Mouse (Mus musculus): ENCODE results near the gene Dck. TPM values are rescaled to one million over a fixed set of nuclear protein-coding genes. Genes with fewer than 3 reads are reported as not detected.

Dck gene
- polyA plus RNA-seq, 1 experiment from 2014 or later: 27.6 TPM

DNA sequence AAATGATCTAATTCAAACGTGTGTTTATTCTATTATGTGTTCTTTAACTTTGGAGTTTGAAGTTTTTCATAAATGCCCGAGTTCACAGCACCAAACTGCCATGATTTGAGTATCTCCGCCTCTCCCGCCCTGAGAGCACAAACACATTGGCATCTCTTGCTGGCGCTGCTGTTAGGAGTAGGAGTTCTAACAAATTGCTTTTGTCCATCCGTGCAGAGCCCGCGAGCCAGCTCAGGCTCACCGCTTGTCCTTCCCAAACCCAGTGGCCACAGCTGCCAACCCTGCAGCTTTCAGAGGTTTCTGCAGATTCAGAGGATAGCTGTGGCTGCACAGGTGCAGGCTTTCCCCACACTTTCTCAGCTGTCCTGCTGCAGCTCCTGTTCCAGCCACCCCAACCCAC is 42.5 kb downstream of the Dck start:
- Histone ChIP-seq H3K36me3 (ENCODE audit: inconsistent target) (no peaks in the 10 kb centered on the region), H3K4me3 (ENCODE audit: inconsistent target) (no peak overlapping the region), H3K79me2 (ENCODE audit: inconsistent target) (no peaks in the 10 kb centered on the region), H3K27ac (no peak overlapping the region)
- 52% methylated on average over 9 of the region's 9 CpGs for WGBS (ENCODE audit: missing documents)

DNA sequence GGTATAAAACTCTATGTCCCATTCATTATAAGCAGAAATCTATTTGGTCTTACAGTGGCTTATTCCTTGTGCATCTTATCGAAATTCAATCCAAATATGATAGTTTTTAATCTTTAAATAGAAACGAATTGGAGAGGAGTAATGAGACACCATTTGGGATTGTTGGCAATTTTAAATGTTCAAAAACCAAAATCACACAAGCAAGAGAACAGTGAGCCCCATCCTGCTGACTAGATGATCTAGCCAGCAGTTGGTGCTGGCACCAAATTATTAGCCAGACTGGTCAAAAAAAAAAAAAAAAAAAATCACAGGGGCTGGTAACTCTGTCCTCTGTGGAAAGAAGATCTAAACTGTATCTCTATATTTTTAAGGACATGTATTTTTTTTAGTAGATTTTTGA is 48.4 kb downstream of the Dck start:
- H3K79me2 ChIP-seq (ENCODE audit: inconsistent target): no peaks in the 10 kb centered on the region
- WGBS (ENCODE audit: missing documents): 96% methylated on average over 2 of the region's 2 CpGs
- H3K36me3 ChIP-seq (ENCODE audit: inconsistent target): no peaks in the 10 kb centered on the region
- H3K27ac ChIP-seq: no peak overlapping the region
- H3K4me3 ChIP-seq (ENCODE audit: inconsistent target): no peak overlapping the region

DNA sequence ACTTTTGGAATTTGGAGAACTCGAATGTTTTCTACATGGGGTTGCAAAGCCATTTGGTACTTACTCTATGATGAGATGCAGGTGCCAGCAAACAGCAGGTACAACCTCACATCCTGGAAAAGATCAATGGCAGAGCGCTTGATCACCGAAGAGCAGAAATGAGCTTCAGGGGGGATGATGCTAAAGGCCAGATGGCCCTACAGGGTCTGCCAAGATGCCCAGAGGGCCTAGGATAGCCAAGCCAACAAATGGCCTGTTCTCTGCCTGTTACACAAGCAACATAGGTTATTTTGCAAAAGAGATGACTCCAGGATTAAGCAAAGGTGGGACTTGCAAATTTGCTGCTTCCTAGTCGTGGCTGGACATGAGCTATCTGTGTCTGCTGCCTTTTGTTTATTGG is 49.8 kb downstream of the Dck start:
- Histone ChIP-seq H3K4me3 (ENCODE audit: inconsistent target) (no peak overlapping the region), H3K79me2 (ENCODE audit: inconsistent target) (no peaks in the 10 kb centered on the region), H3K36me3 (ENCODE audit: inconsistent target) (no peaks in the 10 kb centered on the region), H3K27ac (no peak overlapping the region)
- WGBS (ENCODE audit: missing documents): 90% methylated on average over 4 of the region's 4 CpGs

DNA sequence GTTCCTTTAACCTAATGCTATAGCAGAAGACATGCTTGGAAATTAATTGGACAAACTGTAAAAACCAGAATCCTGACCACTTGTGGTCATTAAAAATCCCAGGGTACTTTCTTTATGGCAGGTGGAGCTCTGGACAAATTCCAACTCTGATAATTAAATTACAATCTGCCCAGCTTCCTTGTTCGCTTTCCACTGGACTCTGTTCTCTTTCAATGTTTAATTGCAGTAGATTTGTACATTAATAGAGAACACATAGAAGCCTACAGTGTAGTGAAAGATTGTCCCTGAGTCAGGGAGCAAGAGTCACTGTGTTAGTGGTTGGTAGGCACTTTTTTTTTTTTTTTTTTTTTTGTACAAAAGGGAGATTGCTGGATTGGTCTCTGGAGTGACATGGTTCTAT is 56.7 kb downstream of the Dck start:
- 100% methylated on average over 1 of the region's 1 CpGs for WGBS (ENCODE audit: missing documents)
- Histone ChIP-seq H3K4me3 (ENCODE audit: inconsistent target) (no peak overlapping the region), H3K27ac (no peak overlapping the region), H3K36me3 (ENCODE audit: inconsistent target) (no peaks in the 10 kb centered on the region), H3K79me2 (ENCODE audit: inconsistent target) (no peaks in the 10 kb centered on the region)

DNA sequence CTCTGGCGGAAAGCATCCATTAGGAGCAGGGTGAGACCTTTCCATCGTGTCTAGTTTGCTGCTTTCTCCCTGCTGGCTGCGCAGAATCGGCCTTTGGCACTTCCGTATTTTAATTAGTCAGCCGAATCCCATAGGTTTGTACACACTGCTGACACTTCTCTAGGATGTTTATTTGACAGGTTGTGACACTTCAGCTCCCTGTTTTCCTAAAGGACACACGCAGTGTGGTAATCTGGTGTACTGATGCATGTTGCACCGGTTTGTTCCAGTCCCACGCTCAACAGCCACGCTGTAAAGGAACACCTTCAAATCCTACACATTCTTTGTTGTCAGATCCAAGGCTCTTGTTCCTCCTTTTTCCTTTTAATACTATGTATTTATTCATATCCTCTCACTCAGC is 60.0 kb downstream of the Dck start:
- Histone ChIP-seq H3K27ac (no peak overlapping the region), H3K4me3 (ENCODE audit: inconsistent target) (no peak overlapping the region), H3K79me2 (ENCODE audit: inconsistent target) (no peaks in the 10 kb centered on the region), H3K36me3 (ENCODE audit: inconsistent target) (no peaks in the 10 kb centered on the region)
- 91% methylated on average over 10 of the region's 10 CpGs for WGBS (ENCODE audit: missing documents)

DNA sequence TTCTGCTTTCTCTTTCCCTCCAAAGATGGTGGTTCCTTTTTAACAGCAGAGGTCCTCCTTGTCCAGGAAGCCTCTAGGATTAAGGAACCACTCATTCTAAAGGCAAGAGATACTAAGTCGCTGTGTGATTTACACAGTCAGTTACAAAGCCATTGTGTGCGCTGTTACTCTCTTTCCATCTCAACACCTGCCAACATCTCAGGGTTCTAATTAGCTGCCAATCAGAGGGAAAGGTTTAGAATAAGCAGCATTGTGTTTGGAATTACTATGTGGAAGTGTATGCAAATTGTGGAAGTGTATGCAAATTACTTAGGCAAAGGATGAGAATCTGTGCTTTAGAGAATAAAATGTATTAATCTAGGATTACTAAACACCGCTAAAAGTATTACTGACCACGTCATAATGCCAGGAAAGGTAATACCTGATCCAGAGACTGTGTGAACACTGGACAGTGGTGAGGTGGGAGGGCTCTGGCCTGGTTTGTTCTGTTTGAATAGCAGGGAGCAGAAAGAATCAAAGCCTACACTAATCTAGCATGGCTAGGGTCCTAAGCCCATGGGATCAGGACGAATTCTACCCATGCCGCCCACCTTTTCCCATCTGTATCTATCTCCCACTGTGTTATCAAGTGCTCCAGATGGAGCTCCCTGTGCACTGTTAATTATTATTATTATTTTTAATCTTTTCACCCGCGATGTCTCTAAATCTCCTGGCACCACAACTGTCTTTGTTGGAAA is 65.2 kb downstream of the Dck start:
- Histone ChIP-seq H3K4me3 (ENCODE audit: inconsistent target) (no peak overlapping the region), H3K36me3 (ENCODE audit: inconsistent target) (no peaks in the 10 kb centered on the region), H3K27ac (no peak overlapping the region), H3K79me2 (ENCODE audit: inconsistent target) (no peaks in the 10 kb centered on the region)
- WGBS (ENCODE audit: missing documents): 90% methylated on average over 7 of the region's 8 CpGs

DNA sequence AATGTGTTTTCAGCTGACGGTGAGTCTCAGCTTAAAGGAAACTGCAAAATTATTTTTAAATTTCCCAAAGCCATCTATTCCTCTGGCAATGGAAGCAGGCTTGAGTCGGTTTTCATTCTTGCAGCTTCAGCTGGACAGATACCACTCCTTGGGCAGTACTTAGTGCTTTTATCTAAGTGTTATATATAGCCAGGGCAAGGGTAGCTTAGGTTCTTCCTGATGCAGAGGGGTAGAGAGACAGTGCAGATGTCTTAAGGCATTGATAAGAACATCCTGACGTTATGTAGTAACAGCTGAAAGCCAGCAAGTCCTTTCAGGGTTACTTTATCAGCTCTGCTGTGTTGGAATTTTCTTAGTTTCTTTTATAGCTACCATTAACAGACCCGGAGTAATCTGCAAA is 66.1 kb downstream of the Dck start:
- no peak overlapping the region for H3K4me3 ChIP-seq (ENCODE audit: inconsistent target)
- 92% methylated on average over 4 of the region's 4 CpGs for WGBS (ENCODE audit: missing documents)
- H3K36me3 ChIP-seq (ENCODE audit: inconsistent target): no peaks in the 10 kb centered on the region
- H3K27ac ChIP-seq: no peak overlapping the region
- no peaks in the 10 kb centered on the region for H3K79me2 ChIP-seq (ENCODE audit: inconsistent target)

DNA sequence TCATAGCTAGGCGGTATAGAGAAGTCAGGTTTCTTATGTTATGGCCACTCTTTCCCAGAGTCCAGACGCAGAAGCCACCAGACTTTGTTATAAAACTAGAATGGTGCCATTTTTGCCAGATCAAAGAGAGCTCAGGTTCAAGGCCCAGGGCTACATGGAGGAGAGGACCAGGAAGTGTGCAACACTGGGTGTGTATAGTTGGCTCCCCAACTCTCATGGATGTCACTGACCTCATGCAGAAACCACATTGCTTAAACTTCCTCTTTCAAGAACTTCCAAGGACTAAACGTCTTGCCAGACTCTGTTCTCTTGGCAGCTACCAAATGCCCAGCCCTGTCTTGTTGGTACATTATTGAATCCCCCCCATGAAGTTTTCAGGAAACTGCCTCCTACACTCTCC is 67.1 kb downstream of the Dck start:
- 70% methylated on average over 3 of the region's 3 CpGs for WGBS (ENCODE audit: missing documents)
- Histone ChIP-seq H3K36me3 (ENCODE audit: inconsistent target) (no peaks in the 10 kb centered on the region), H3K79me2 (ENCODE audit: inconsistent target) (no peaks in the 10 kb centered on the region), H3K27ac (no peak overlapping the region), H3K4me3 (ENCODE audit: inconsistent target) (no peak overlapping the region)

Other genes with a start within 250 kb of the Dck start
- gene Jchain, start 237.1 kb upstream of the Dck start, polyA plus RNA-seq (2018): 0.27 to 1.2 TPM (median 0.77 TPM) in 3 replicates
- 69.2 to 155 TPM (median 75.8 TPM) in 3 replicates for gene Utp3, start 210.5 kb upstream of the Dck start, polyA plus RNA-seq (2018)
- 44.6 to 92.2 TPM (median 86.4 TPM) in 3 replicates for gene Rufy3, start 200.0 kb upstream of the Dck start, polyA plus RNA-seq (2018)
- 46.1 to 114 TPM (median 64.2 TPM) in 3 replicates for gene Grsf1, start 88.8 kb upstream of the Dck start, polyA plus RNA-seq (2018)
- gene Mob1b, start 44.1 kb upstream of the Dck start, polyA plus RNA-seq (2018): 8.3 to 13.9 TPM (median 13.6 TPM) in 3 replicates
- not detected in 3 replicates for gene Slc4a4, start 121.8 kb downstream of the Dck start, polyA plus RNA-seq (2018)